Mouse (Mus musculus) heart, postnatal 10 days (tissue): Measurements from ENCODE around the gene Cox19. TPM values are rescaled to one million over a fixed set of nuclear protein-coding genes. Genes with fewer than 3 reads are reported as not detected.

Experiments used
- DNase-seq, 2 experiments: peaks; one replicate each; pipeline ENCODE4 v3.0.0; 2021
- intact Hi-C: fragments of 180-260 bp; cut with DNase I; formaldehyde crosslinking; loops from one replicate; pipeline ENCODE4 v1.15.1; 2025
- total RNA-seq, 2 experiments: library from RNA; stranded (reverse); gene quantifications; 2 replicates each; pipeline ENCODE4 v1.2.3; 2021

Gene Cox19
- total RNA-seq, 2 experiments from 2014 or later, result 88.8 to 96.4 TPM

DNA sequence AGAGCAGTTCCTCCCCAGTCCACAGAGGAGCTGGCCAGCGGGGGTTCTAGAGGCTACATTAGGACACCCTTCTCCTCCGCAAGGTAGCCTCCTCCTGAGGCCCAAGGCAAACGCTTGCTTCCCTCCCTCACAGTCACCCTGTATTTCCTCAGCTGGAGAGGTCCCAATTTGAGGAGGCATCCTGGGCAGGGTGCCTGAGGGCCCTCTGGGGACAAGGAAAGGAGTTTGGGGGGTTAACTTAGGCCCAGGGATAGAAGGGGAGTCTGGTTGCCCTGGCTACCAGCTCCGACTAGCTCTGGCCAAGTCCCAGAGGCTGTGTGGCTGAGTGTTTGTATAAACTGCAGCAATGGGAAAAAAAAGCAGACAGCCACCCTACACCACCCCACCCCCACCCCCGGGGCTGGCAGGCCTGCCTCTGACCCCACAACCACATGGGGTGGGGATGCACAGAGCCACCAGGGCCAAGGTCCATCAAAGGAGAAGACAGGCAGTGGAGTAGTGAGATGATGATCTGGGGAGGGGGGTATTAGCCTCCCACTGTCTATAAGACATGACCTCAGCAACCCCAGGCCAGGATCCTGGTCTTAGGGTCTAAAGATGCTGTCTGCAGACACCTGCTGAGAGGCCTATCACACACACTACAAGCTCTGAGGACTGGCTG lies 13.8 kb upstream of the Cox19 start:
- intact Hi-C loops, result loop anchor here (1.0 to 2.0 kb wide), 4 partner anchors 33 to 140 kb away; no protein-coding TSS in a partner anchor
- DNase-seq, result no peak

GRCm38 (mm10) chr5:139364260-139364910 lies 13.2 kb upstream of the Cox19 start:
- intact Hi-C loops, result loop anchor here (1.0 to 2.0 kb wide), 4 partner anchors 34 to 141 kb away; no protein-coding TSS in a partner anchor
- peak; percentile 92 to 96 for DNase-seq

DNA sequence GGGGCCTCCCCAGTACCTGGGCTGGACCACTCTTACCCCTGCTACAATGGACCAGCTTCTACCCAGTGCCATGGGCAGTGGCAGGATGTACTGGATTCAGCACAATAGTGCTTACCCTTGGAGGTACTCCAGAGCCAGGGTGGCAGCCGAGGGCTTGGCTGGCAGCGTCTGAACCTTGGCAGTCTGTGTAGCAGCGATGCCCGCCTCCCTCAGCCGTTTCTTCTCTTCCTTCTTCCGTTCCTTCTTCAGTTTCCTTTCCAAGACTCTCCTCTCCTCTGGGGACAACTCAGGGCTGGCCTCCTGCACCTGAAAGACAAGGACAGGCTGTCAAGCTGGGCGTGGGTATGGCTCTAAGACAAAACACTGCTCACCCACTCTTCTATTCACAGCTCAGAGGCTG lies 12.6 kb upstream of the Cox19 start:
- no peak for DNase-seq
- intact Hi-C loops, result loop anchor here (1.0 to 2.0 kb wide), 4 partner anchors 34 to 141 kb away; no protein-coding TSS in a partner anchor

- DNase-seq, result no peak
- intact Hi-C loops, result loop anchor here (10.0 kb wide), 1 partner anchor 306 kb away; no protein-coding TSS in a partner anchor
These were observed 8.0 kb upstream of the Cox19 start for GRCm38 (mm10) chr5:139359244-139359643.

GRCm38 (mm10) chr5:139358653-139359052 lies 7.4 kb upstream of the Cox19 start:
- intact Hi-C loops, result loop anchor here (10.0 kb wide), 1 partner anchor 306 kb away; no protein-coding TSS in a partner anchor
- DNase-seq, result peak; percentile 73 to 76

- DNase-seq, result peak; percentile 83 to 90
- intact Hi-C loops, result loop anchor here (1.0 to 10.0 kb wide), 3 partner anchors 23 to 309 kb away; no protein-coding TSS in a partner anchor
These were observed 4.1 kb upstream of the Cox19 start for GRCm38 (mm10) chr5:139355235-139355772.

GRCm38 (mm10) chr5:139353946-139354345 lies 2.7 kb upstream of the Cox19 start:
- intact Hi-C loops, result loop anchor here (2.0 to 10.0 kb wide), 2 partner anchors 71 to 311 kb away; no protein-coding TSS in a partner anchor
- DNase-seq, result no peak

DNA sequence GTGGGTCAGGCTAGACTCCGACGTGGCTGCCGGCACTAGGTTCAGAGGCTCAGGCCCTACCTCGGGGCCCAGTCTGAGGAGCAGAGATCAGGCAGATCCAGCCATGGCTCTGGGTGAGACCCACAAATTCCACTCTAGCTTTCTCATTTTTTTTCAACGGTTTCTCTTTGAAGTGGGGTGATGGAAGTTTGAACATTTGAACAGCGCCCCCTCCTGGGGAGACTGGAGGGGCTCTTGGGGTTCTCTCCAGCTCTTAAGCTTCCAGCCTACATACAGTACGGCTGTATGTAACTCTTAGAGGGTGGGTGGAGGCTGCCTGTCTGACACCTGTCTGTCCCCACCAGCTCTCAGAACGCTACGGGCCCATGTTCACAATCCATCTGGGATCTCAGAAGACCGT lies 2.3 kb upstream of the Cox19 start:
- DNase-seq, result no peak
- intact Hi-C loops, result loop anchor here (10.0 kb wide), 1 partner anchor 311 kb away; no protein-coding TSS in a partner anchor

GRCm38 (mm10) chr5:139352317-139352716 lies 1.1 kb upstream of the Cox19 start, which contains the start of gene Cyp2w1:
TSS of gene Cyp2w1 (plus strand) at chr5:139352617.
- no peak for DNase-seq
- intact Hi-C loops, result loop anchor here (10.0 kb wide), 1 partner anchor 312 kb away; no protein-coding TSS in a partner anchor

- intact Hi-C loops, result loop anchor here (10.0 kb wide), 1 partner anchor 313 kb away; no protein-coding TSS in a partner anchor
- DNase-seq, result no peak
These were observed 410 bp upstream of the Cox19 start for GRCm38 (mm10) chr5:139351628-139352027.

- intact Hi-C loops, result loop anchor here (10.0 kb wide), 1 partner anchor 315 kb away; no protein-coding TSS in a partner anchor
- DNase-seq, result no peak
These were observed 1.5 kb downstream of the Cox19 start for GRCm38 (mm10) chr5:139349713-139350112.

GRCm38 (mm10) chr5:139347225-139347624 lies 4.0 kb downstream of the Cox19 start:
- intact Hi-C loops, result no loop called here

DNA sequence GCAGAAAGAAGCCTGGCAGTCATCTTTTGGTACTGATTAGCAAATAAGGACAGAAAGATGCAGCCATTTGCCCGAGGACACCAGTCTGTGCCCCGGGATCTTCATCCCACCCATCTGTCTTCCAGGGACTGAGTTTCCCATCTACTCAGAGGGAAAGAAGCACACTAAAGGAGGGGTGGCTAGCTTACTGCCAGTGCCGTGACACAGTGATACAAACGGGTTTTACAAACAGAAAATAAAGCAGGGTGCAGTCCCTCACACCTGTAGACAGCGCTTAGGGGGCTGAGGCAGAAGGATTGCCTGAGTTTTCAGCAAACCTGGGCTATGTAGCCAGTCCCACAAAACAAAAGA lies 5.9 kb downstream of the Cox19 start:
- no peak for DNase-seq
- intact Hi-C loops, result no loop called here

More at GRCm38 (mm10) chr5:139347225-139347624, 4.0 kb downstream of the Cox19 start:
- no peak for DNase-seq

DNA sequence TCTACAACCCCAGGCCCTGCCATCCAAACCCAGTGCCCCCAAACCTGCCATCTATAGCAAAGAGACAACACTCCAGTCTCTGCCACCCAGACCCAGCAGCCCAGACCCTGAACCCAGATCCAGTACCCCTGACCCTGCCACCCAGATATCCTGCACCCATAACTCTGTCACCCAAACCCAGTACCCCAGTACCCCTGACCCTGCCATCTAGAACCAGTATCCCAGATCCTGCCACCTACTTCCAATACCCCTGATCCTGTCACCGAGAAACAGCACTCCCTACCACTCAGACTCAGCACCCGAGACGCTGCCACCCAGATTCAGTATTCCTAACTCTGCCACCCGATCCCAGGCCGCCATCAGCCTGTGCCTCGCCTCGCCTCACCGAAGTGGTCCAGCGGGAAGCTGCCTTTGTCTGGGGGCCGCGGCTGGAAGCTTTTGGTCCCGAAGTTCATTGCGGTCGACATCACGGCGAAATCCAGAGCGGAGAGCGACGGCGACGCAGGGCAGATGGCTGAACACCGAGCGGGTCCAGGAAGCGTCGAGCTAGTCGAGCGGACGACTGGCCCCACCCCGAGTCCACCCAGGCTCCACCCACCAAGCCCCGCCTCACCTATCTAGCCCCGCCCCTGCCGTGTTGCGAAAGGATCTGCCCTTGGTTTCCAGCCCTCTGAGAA lies 6.4 kb downstream of the Cox19 start:
- intact Hi-C loops, result no loop called here

DNA sequence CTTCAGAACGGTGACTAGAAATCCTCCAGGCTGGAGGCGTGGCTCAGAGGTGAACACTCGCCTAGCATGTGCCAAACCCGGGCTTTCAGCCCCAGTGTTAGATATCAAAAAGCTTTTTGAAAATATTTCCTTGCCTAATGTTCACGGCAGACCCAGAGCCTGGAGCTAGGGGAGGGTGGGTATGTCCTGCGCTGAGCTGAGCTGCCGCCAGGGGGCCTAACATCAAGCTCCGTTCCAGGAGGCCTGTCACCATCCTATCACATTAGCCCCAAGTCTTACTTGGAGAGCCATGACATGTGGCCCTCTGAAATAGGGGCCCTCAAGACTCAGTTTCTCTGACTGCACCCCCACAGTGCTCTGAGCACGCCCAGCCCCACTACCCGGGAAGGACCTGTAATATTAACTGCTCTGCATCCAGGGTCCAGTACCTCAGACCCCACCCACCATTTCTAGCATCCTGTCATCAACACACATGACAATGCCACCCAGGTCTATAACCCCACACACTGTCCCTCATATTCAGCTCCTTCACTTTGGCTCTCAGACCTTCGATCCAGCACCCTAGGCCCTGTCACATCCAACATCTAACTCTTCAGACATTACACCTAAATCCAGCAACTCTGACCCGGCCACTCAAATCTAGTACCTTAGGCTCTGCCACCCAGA lies 7.1 kb downstream of the Cox19 start:
- peak; percentile 83 to 90 for DNase-seq
- intact Hi-C loops, result no loop called here

More for the DNA sequence above, 6.4 kb downstream of the Cox19 start:
- peak; percentile 95 to 98 for DNase-seq

- intact Hi-C loops, result no loop called here
- DNase-seq, result no peak
These were observed 12.3 kb downstream of the Cox19 start for GRCm38 (mm10) chr5:139338891-139339290.

- intact Hi-C loops, result no loop called here
- DNase-seq, result peak in 1 of 2 experiments; percentile 48
These were observed 12.8 kb downstream of the Cox19 start for GRCm38 (mm10) chr5:139338403-139338802.

DNA sequence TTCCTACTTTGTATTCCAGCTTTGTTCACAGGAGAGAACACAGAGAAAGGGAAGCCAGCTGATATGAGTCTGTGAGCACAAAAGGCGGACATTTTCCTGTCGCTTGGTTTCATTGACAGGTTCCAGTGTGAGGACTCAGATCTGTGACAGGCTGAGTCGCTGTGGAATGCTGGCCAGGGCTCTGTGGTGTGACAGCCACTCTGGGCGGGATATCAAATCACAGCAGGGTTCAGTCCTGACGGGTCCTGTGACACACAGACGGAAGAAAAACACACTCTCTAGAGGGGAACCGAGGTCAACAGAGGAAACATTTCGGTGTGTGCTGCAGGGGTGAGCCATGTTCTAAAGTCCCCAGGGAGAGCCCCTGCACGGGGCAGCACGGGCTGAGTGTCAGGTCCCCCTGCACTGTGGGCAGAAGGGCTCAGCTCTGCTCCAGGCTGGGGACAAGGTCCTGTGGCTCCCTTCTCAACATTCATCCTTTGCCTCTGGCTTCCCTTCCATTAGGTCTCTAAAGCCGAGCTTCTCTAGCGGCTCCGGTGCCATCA lies 13.3 kb downstream of the Cox19 start:
- intact Hi-C loops, result no loop called here

GRCm38 (mm10) chr5:139335634-139336033 lies 15.6 kb downstream of the Cox19 start:
- intact Hi-C loops, result no loop called here
- no peak for DNase-seq

More for the DNA sequence above, 13.3 kb downstream of the Cox19 start:
- DNase-seq, result peak; percentile 47 to 53
